Mouse (Mus musculus): ENCODE measurements around the gene Ppp1r12c.
A peak's percentile ranks its signal among the peaks of the same experiment; 100 is the strongest.

The Ppp1r12c gene

GRCm38 (mm10) chr7:4492284-4493224, 8.9 kb downstream of the Ppp1r12c start:
- DNase-seq (ENCODE audit: low read depth), result peak; percentile 95

GRCm38 (mm10) chr7:4491308-4491707, 10.2 kb downstream of the Ppp1r12c start:
- no peak for DNase-seq (ENCODE audit: low read depth)

GRCm38 (mm10) chr7:4482281-4482680, 19.2 kb downstream of the Ppp1r12c start:
- no peak for DNase-seq (ENCODE audit: low read depth)

GRCm38 (mm10) chr7:4479674-4480073, 21.8 kb downstream of the Ppp1r12c start:
- DNase-seq (ENCODE audit: low read depth), result peak; percentile 57

- DNase-seq (ENCODE audit: low read depth), result no peak
Observed at GRCm38 (mm10) chr7:4478796-4479291, 22.6 kb downstream of the Ppp1r12c start.

GRCm38 (mm10) chr7:4478021-4478795, 23.3 kb downstream of the Ppp1r12c start:
- DNase-seq (ENCODE audit: low read depth), result no peak

GRCm38 (mm10) chr7:4473940-4474339, 27.5 kb downstream of the Ppp1r12c start:
- DNase-seq (ENCODE audit: low read depth), result no peak

- DNase-seq (ENCODE audit: low read depth), result no peak
Observed at GRCm38 (mm10) chr7:4471179-4471555, 30.3 kb downstream of the Ppp1r12c start.

GRCm38 (mm10) chr7:4470275-4471178, 31.0 kb downstream of the Ppp1r12c start:
- DNase-seq (ENCODE audit: low read depth), result no peak

- no peak for DNase-seq (ENCODE audit: low read depth)
Observed at GRCm38 (mm10) chr7:4467801-4468200, 33.7 kb downstream of the Ppp1r12c start.

- DNase-seq (ENCODE audit: low read depth), result no peak
Observed at GRCm38 (mm10) chr7:4464194-4464824, 37.2 kb downstream of the Ppp1r12c start.

- no peak for DNase-seq (ENCODE audit: low read depth)
Observed at GRCm38 (mm10) chr7:4460576-4461434, 40.7 kb downstream of the Ppp1r12c start, which contains the start of gene Eps8l1. Gene Eps8l1, plus strand, starts transcription at chr7:4460674.

GRCm38 (mm10) chr7:4452644-4453043, 48.8 kb downstream of the Ppp1r12c start:
- no peak for DNase-seq (ENCODE audit: low read depth)

- no peak for DNase-seq (ENCODE audit: low read depth)
Observed at GRCm38 (mm10) chr7:4449211-4449610, 52.3 kb downstream of the Ppp1r12c start.

GRCm38 (mm10) chr7:4448439-4448838, 53.0 kb downstream of the Ppp1r12c start:
- DNase-seq (ENCODE audit: low read depth), result peak; percentile 34

- no peak for DNase-seq (ENCODE audit: low read depth)
Observed at GRCm38 (mm10) chr7:4447138-4447537, 54.3 kb downstream of the Ppp1r12c start.

GRCm38 (mm10) chr7:4445216-4445791, 56.2 kb downstream of the Ppp1r12c start, which contains the start of gene Rdh13:
Gene Rdh13, minus strand, starts transcription at chr7:4445649.
- peak; percentile 93 for DNase-seq (ENCODE audit: low read depth)

- DNase-seq (ENCODE audit: low read depth), result peak; percentile 43
Observed at GRCm38 (mm10) chr7:4440549-4440948, 60.9 kb downstream of the Ppp1r12c start.

- no peak for DNase-seq (ENCODE audit: low read depth)
Observed at GRCm38 (mm10) chr7:4437721-4438120, 63.8 kb downstream of the Ppp1r12c start.

- no peak for DNase-seq (ENCODE audit: low read depth)
Observed at GRCm38 (mm10) chr7:4432026-4432425, 69.5 kb downstream of the Ppp1r12c start.
